In genomic region chr16:36053524-36054275, GRCm38 (mm10) we compare ENCODE assay signal across 27 mouse cellular contexts. TPM values are rescaled to one million over a fixed set of nuclear protein-coding genes. Genes with fewer than 3 reads are reported as not detected.
DNase-seq lines count a peak whose midpoint lies in the region; ATAC-seq lines count a peak whose summit lies in the region.
"Had no signal": no experiment of that assay in that cellular context is flagged by ENCODE, and none has a peak within 500 bp of the region (broad histone marks: within the 10 kb centered on the region; RNA-seq: fewer than 3 reads in every experiment).

No protein-coding gene starts in this region.

- peaks cover 26% of the 10 kb centered on the region for H3K4me1 ChIP-seq in heart, embryonic 11.5 days (ENCODE audit: control insufficient read depth, insufficient read depth, low read length)
- H3K4me1 ChIP-seq in heart, embryonic 16.5 days (ENCODE audit: control insufficient read depth, insufficient read depth, low read length), result peaks cover 36% of the 10 kb centered on the region
- H3K4me1 ChIP-seq: forebrain, embryonic 10.5 days; forebrain, embryonic 15.5 days; limb, embryonic 12.5 days had no signal

- no peaks in the 10 kb centered on the region for H3K9me3 ChIP-seq in heart, embryonic 11.5 days (replicated peaks; ENCODE audit: control insufficient read depth, low read length)
- H3K9me3 ChIP-seq in heart, embryonic 16.5 days (replicated peaks; ENCODE audit: control insufficient read depth, low read length), result no peaks in the 10 kb centered on the region
- H3K9me3 ChIP-seq: embryonic facial prominence, embryonic 13.5 days; forebrain, embryonic 10.5 days; forebrain, embryonic 15.5 days; limb, embryonic 12.5 days; liver, embryonic 15.5 days had no signal

- WGBS in heart, embryonic 11.5 days (ENCODE audit: insufficient replicate concordance), result 31% methylated on average over 6 of the region's 6 CpGs
- 37% methylated on average over 6 of the region's 6 CpGs for WGBS in heart, embryonic 16.5 days

- H3K27ac ChIP-seq in heart, embryonic 11.5 days (ENCODE audit: low read depth, low read length), result peak overlapping the region; percentile 16
- H3K27ac ChIP-seq in heart, embryonic 16.5 days (ENCODE audit: low read length), result peak overlapping the region; percentile 87
- H3K27ac ChIP-seq: embryonic facial prominence, embryonic 13.5 days; forebrain, embryonic 10.5 days; forebrain, embryonic 15.5 days; hindbrain, embryonic 14.5 days; layer of hippocampus, adult 2 months; left cerebral cortex, adult 2 months; limb, embryonic 12.5 days; liver, embryonic 15.5 days had no signal

- intact Hi-C loops in heart, postnatal 25 days (cut with DNase I), result no loop called here

- H3K4me2 ChIP-seq in heart, embryonic 11.5 days, result no peak overlapping the region
- no peak overlapping the region for H3K4me2 ChIP-seq in heart, embryonic 16.5 days (ENCODE audit: low read depth, low read length)
- H3K4me2 ChIP-seq: embryonic facial prominence, embryonic 13.5 days; forebrain, embryonic 15.5 days; hindbrain, embryonic 14.5 days; limb, embryonic 12.5 days; liver, embryonic 15.5 days; lung, embryonic 14.5 days; midbrain, embryonic 11.5 days had no signal

- no peaks in the 10 kb centered on the region for H3K27me3 ChIP-seq in heart, embryonic 11.5 days (ENCODE audit: control insufficient read depth, insufficient read depth, low read length)
- no peaks in the 10 kb centered on the region for H3K27me3 ChIP-seq in heart, embryonic 16.5 days (ENCODE audit: control insufficient read depth, insufficient read depth, low read length)
- H3K27me3 ChIP-seq: CH12.LX; embryonic facial prominence, embryonic 13.5 days; forebrain, embryonic 15.5 days; limb, embryonic 12.5 days; liver, embryonic 15.5 days had no signal

- no peak overlapping the region for H3K9ac ChIP-seq in heart, embryonic 11.5 days (ENCODE audit: low read depth, low read length)
- no peak overlapping the region for H3K9ac ChIP-seq in heart, embryonic 16.5 days (ENCODE audit: low read length)
- H3K9ac ChIP-seq: embryonic facial prominence, embryonic 13.5 days; forebrain, embryonic 15.5 days; hindbrain, embryonic 14.5 days; limb, embryonic 12.5 days; liver, embryonic 15.5 days; lung, embryonic 14.5 days had no signal

- ATAC-seq in heart, embryonic 11.5 days (replicated peaks; ENCODE audit: insufficient number of reproducible peaks, low FRiP score, low TSS enrichment), result peak; percentile 36; the same call in 1 of the 2 replicates
- ATAC-seq in heart, embryonic 16.5 days (replicated peaks; ENCODE audit: extremely low read depth, insufficient read depth, low FRiP score), result peak; percentile 88
- ATAC-seq: forebrain, embryonic 15.5 days; intestine, postnatal 0 days; midbrain, embryonic 16.5 days had no signal

- DNase-seq in heart, adult 11 months, result peak; percentile 95
- no peak for DNase-seq in heart, postnatal 25 days (ENCODE audit: low spot score)
- DNase-seq in layer of hippocampus, adult 18-20 months (ENCODE audit: low spot score in 2 of 2), result no peak
- no peak for DNase-seq in kidney, adult 8-10 months
- no peak for DNase-seq in embryo, embryonic 11 days
- DNase-seq: adrenal gland, postnatal 10 days; cerebellum, adult 11 months; cerebellum, adult 9-10 months; kidney, postnatal 25 days; lung, embryonic 14.5 days; lung, postnatal 36 days; right cerebral cortex, postnatal 4 days; thymus, postnatal 14 days had no signal

- peaks cover 24% of the 10 kb centered on the region for H3K36me3 ChIP-seq in heart, embryonic 11.5 days (ENCODE audit: control insufficient read depth, insufficient read depth, low read length)
- H3K36me3 ChIP-seq in heart, embryonic 16.5 days (ENCODE audit: control insufficient read depth, insufficient read depth), result peaks cover 34% of the 10 kb centered on the region

- H3K4me3 ChIP-seq in heart, embryonic 11.5 days (ENCODE audit: low read depth, low read length), result no peak overlapping the region
- no peak overlapping the region for H3K4me3 ChIP-seq in heart, embryonic 16.5 days (ENCODE audit: low read length)
- H3K4me3 ChIP-seq: embryonic facial prominence, embryonic 13.5 days; forebrain, embryonic 10.5 days; forebrain, embryonic 15.5 days; layer of hippocampus, adult 2 months; left cerebral cortex, adult 2 months; limb, embryonic 12.5 days; liver, embryonic 15.5 days had no signal

RNA-seq across cellular contexts. Expression of gene Wdr5b, which starts 12.7 kb away (rescaled TPM):
- 1 to 10 TPM; 2.6 to 2.9 TPM for total RNA-seq in heart, postnatal 25 days (2021)
- polyA plus RNA-seq in heart, embryonic 11.5 days (2014; fragmentation: Nextera tagmentation; extraction: Ambion mirVana), result 6.5 and 7.6 TPM in 2 replicates
- 6.5 and 6.9 TPM in 2 replicates for polyA plus RNA-seq in heart, embryonic 16.5 days (2015; fragmentation: Nextera tagmentation; extraction: Ambion mirVana)
- 1 to 10 TPM; 4.3 to 4.6 TPM for total RNA-seq in layer of hippocampus, adult 18-20 months (2021)

RNA-seq across cellular contexts. Expression of gene Fam162a, which starts 17.7 kb away (rescaled TPM):
- 100 to 1,000 TPM; 241 to 254 TPM for total RNA-seq in heart, postnatal 25 days (2021)
- 723 and 731 TPM in 2 replicates for polyA plus RNA-seq in heart, embryonic 11.5 days (2014; fragmentation: Nextera tagmentation; extraction: Ambion mirVana)
- polyA plus RNA-seq in heart, embryonic 16.5 days (2015; fragmentation: Nextera tagmentation; extraction: Ambion mirVana), result 952 and 987 TPM in 2 replicates
- 10 to 100 TPM; 72.2 to 83.8 TPM for total RNA-seq in layer of hippocampus, adult 18-20 months (2021)

RNA-seq across cellular contexts. Expression of gene Ccdc58, which starts 17.8 kb away (rescaled TPM):
- total RNA-seq in heart, postnatal 25 days (2021), result 10 to 100 TPM; 30.7 to 35.8 TPM
- polyA plus RNA-seq in heart, embryonic 11.5 days (2014; fragmentation: Nextera tagmentation; extraction: Ambion mirVana), result 87.5 and 89.1 TPM in 2 replicates
- 82.2 and 98.9 TPM in 2 replicates for polyA plus RNA-seq in heart, embryonic 16.5 days (2015; fragmentation: Nextera tagmentation; extraction: Ambion mirVana)
- 10 to 100 TPM; 18.8 to 21.2 TPM for total RNA-seq in layer of hippocampus, adult 18-20 months (2021)
